Mouse (Mus musculus) cerebellum, postnatal 36 days (tissue): Measurements from ENCODE around the gene Prcd.
"Not testable (repeated sequence)": the region's sequence is repeated elsewhere in the genome, so short reads cannot be mapped to it uniquely, and the experiment has no call there.

Experiments used
- DNase-seq, 2 experiments: peaks; one replicate each; pipeline ENCODE4 v3.0.0; 2021 to 2022; ENCODE audit warnings: mixed read lengths in 2 of 2

Gene Prcd

DNA sequence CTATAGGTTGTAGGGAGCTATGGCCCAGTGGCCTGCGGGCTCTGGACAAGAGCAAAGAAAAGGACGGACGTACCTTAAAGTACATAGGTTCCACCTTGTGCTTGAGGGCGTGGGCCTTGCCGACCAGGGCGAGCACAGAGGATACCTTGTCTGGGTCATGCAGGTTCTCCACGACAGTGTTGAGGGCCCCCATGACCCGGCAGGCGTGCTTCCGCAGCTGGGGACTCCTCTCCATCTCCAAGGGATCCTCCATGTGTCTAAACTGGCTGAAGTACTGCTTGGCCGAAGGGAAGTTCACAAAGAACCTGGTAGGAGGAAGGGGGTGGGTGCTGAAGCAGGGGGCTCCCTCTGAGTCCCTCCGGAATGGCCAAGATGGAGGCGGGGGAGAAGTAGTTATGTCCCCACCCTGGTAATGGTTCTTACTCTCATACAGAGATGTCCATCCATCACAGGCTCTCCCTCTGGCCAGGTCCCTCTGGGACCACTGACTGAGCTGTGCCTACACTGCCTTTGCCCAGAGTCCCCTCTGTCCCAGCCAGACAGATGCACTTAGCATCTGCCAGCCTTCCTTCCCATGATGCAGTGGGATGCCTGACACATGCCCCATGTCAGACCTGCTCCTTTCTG, 3.5 kb upstream of the Prcd start:
- DNase-seq: no peak

DNA sequence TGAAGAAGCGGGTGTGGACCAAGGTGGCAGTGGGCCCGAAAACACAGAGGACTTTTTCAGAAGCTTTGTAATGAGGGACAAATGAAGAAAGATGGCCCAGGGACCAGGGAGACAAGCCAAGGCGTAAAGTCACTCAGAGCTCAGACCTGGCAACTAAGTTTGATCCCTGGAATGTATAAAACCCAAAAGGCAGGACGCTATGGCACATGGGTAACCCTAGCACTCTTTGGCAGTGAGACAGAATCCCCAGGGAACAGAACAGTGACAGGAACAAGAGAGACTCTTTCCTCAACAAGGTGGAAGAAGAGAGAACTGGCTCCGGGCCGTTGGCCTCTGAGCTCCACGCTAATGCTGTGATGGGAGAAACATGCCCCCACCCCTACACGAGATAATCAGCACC, 2.5 kb upstream of the Prcd start:
- no peak for DNase-seq

DNA sequence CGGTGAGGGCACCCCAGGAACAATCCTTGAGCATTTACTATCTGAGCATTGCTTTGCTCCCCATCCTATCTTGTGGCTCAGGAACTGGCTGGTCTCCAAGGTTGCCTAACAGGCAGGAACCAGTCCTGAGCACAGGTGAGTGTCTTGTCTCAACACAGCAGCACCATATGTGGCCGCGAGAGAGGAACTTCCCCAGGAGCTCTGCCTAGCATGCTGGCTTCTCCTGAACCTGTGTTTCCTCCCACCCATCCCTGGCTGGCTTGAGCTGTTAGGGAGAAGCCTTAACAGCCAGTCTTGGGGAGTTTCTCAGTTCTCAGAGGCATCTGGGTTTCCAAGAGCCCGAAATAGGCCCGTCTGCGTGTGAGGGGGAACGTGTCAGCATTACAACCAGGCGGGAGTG, 2.0 kb upstream of the Prcd start:
- DNase-seq: no peak

DNA sequence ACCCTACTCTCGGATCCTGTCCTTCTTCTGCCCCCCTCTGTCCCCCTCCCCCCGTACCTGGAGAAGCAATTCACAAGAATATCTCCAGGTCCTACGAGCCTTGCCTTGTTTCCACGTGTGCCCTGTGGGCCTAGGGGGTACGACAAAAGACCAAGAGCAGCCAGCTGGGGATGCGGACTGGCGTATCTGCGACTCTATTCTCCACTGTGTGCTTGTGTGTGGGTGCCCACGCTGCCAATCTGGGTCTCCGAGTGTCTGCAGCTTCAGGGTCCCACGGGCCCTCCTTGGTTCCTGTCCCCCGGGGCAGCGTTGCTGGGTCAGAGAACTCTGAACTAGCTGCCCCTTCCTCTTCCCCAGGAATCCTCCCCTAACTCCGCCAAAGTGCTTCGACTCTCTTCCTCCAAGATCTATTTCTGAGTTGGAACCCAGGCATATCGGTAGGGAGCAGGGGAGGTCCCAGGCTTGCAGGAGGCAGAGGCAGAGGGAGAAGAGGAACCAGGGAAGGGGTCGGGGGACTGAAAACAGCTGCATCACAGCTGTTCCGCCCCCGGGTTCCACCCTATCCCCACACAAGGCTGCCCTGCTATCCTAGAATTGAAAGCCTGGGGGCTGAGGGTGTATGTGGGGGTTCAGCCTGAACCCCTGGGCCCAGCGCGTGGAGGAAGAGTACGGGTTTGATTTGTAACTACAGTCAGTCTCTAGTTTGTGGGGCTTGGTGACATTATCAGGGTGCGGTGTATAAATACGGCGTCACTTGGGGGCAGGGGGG, 820 bp upstream of the Prcd start:
- no peak for DNase-seq

DNA sequence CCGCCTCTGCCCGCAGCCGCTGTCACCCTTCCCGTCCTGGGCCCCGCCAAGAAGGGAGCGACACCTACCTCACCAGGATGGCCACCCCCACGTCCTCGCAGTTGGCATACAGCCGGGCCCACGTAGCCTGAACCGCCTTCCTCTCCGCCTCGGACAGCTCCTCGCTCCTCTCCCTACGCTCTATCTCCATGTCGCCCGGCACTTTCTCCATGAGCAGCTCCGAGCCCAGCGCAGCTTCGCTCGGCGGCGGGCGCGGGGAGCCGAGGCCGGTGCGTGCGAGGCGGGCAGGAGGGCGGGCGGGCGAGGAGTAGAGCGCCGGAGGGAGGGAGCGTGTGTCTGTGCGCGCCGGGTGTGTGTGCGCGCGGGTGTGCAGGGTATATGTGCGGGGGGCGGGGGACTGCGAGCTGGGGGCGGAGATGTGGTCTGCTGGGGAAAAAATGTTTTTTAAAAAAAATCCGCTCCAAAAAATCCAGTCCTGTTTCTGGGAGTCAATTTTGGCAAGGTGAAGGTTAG, 431 bp downstream of the Prcd start:
- DNase-seq: peak; percentile 73 to 77

DNA sequence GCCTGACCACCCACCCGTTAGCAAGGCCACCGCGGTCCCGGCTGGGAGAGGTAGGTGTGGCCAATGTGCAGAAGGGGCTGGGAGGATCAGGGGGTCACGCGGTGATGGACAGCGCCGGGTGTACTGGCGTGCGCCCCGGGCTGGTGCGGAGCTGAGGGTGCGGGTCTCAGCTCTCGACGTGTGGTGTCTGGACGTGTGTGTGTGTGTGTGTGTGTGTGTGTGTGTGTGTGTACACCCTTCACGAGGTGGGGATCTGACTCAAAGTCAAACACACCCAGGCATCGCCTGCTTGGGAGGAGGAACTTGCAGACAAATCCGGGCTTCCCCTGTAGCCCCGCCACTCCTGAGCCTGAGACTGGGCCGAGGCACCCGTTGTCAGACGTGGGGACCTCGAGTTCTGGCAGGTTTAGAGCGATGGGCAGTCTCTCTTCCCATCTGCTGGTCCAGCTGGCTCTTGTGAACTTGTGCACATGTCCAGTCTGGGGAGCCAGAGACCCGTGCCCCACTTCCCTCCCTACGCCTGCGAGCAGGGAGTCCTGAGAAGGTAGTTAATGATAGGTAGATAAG, 1.0 kb downstream of the Prcd start, which contains the start of gene Cygb:
TSS of gene Cygb (minus strand) at position 59 of the 567 bp plus-strand sequence.
- DNase-seq: peak; percentile 82 to 83

DNA sequence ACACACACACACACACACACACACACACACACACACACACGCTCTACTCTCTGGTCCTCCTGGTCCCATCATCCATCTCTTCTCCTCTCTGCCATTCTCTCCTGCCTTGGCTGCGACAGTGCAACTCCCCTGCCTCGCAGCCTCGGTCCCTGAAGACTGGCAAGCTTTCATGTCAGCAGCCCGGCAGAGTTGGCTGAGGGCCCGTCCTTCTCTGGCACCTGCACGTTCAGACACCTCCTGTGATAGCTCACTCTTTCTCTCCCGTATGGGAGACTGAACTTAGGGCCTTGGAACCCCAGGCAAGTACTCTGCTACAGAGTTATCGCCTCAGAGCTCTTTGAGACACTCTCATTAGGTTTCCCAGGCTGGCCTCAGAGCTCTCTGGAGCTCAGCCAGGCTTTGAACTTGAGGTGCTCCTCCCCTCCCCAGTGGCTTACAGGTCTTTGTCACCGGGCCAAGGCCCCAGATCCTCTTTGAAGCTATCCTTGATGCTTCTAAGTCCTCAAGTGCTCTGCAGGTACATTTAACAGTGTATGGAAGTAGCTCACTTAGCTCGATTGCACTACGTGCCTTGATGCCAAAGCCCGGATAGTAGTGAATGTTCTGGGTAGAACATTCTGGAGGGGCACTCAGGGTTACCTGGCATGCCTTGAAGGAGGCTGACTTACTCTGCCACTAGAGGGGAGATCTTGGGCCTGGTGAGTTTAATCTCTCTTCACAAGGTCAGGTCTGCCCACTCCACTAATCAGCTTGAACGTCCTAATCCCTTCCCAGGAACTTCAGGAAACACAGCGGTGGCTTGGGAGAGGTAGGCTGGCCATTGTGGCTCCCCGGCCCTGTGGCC, 3.2 kb downstream of the Prcd start:
- peak; percentile 85 for DNase-seq

DNA sequence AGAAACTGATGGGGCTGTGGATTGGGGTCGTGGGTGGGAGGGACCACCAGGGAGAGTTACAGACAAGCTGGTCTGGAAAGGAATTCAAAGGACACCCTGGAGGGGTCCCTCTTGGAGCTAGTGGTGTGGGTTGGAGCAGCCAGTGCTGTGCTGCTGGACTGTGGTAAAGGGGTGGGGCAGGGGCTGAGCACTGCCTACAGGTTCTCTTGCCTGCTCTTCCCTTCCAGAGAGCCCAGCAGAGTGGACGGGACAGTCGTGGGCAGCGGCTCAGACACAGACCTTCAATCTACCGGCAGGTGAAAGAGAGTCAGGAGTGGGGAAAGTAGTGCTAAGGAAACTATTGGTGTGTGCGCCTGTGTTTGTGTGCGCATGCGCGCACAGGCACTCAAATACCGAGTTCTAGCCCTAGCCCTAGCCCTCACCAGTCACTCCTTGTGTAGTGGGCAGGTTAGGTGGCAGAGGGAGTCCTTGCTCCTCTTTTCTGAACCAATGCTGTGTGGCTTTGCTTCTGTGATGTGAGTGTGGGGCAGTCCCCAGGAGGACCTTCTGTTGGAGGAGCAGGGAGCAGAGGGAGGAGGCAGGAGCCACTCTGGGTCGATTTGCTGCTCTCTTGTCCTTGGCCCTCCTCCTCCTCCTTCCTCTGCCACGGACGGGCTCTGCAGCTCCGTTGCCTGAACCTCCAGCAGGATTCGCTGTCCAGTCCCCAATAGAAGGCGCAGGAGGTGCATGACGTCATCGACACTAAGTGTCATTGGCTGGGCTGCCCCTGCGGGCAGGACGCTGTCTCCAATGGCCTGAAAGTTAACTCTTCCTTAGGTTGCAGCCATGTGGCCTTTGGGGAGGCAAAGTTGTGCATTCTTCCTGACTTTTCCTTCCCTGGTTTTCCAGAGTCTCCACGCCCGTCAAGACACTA, 4.2 kb downstream of the Prcd start:
- DNase-seq: peak; percentile 91 to 93

DNA sequence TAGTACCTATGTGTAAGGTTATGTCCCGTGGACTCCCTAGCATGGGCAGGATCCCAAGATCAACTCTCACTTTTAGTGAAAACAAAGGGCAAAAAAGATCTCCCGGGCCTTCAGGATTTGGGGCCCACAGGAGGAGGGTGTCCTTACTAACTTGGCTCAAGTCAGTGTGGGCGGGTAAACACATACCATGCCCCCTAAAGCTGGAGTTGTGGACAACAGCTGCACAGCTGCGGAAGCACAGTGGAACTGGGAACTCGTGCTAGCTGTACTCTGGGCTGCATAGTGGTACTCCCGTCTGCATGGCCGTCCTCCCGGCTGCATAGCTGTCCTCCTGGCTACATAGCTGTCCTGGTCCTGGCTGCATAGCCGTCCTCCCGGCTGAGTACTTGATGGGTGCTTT, 4.9 kb downstream of the Prcd start:
- DNase-seq: no peak

DNA sequence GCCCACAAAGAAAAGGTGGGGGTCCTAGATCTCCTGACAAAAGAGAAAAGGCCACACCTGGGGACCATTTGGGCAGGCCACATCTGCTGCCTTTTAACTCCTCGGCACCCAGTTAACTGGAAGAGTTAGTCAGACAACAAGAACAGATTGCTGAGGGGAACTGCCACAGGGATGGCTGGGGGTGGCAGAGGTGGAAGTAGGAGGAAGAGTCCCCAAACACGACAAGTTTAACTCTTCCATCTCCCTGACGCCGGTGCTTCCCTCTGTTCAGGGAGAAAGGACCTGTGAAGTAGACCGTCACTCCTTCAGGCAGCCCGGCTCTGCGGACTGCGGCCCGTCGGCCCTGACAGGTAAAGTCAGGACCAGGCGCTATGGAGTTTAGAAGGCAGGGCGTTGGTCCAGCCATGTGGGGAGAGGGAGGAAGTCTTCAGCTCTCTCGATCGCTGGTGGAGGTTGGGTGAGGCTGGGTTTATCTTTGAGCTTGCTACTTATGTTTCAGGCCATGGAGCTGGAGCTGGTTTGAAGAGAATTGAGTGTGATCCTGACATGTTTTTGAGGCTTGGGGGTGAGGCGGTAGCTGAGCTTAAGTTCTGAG, 5.8 kb downstream of the Prcd start:
- no peak for DNase-seq

DNA sequence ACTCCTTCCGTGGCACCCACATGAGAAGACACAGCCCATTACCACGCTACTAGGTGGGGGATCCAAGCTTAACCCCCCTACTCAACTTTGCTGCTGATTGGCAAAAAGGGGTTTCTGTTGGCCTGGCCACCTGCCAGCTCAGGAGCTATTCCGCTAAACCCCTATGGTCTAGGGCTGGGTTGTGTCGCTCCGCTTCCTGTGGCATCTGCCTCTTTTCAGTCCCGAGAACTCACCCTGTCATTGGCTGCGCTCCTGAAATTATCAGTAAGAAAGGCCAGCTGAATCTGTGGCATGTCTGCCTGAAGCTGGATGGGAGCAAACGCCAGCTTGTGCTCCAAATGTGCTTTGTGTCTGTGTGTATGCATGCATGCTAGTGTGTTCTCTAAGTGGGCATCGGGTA, 6.8 kb downstream of the Prcd start:
- DNase-seq: peak in 1 of 2 experiments; percentile 27

DNA sequence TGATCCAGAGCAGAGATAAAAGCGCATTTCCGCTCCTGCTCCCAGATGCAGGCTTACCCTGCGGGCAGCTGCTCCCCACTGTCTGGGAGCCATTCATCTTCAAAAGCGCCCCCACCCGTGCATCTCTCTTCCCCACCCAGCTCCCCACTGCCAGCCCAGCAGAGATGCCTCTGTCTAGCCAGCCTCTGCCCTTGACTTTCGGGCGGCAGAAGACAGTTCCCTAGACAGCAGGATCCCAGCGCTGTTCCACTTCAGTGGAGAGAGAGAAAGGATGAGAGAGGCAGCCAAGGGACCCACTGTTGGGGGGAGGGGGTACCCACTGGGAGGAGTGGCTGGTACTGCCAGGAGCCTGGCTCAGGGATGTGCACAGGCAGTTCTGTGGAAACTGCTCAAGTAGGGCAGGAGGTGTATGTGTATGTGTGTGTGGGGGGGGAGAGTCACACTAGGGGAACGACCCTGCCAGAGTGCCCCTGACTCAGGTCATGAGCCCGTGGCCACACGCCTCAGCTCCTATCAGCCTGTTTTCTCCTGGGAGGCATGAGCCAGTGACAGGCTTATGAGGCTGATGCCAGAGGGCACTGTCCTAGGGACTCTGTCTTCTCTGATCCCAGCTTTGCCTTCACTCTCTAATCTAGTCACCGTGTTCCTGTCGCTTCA, 8.1 kb downstream of the Prcd start:
- DNase-seq: peak in 1 of 2 experiments; percentile 26

DNA sequence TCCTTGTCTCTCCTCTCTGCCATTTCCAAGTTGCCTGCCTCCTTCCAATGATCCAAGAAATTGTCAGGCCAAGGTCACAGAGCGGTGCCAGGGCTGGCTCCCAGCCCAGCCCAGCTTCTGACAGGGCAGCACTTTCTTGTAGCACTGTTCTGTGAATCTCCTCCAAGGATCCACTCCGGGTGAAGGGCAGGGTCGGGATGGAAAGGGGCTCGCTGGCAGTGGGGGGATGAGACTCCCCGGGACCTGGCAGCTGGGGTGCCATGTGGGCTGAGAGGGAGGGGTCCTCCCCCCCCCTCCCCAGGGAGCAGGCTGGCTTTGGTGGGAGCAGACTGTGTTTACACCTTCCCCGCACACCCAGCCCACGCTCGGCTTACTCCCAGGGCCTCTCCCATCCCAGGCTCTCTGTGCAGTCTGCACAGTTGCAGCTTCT, 8.6 kb downstream of the Prcd start:
- peak; percentile 58 to 61 for DNase-seq

DNA sequence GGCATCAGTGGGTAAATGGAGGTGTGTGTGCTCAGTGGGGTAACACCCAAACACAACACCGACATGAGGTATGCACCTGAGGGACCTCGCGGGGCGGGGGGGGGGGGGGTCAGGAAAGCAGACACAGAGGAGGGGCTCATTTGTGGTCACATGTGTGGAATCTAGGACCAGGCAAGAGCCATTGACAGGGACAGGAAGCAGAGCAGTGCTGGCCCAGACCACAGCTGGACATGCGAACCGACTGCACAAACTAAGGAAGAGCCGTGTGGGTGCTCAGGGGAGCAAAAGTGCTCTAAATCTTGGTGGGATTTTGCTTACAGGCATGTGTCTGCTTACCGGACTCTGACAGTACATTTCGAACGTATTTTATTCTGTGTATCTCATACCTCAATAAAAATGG, 12.0 kb downstream of the Prcd start:
- DNase-seq: no peak

DNA sequence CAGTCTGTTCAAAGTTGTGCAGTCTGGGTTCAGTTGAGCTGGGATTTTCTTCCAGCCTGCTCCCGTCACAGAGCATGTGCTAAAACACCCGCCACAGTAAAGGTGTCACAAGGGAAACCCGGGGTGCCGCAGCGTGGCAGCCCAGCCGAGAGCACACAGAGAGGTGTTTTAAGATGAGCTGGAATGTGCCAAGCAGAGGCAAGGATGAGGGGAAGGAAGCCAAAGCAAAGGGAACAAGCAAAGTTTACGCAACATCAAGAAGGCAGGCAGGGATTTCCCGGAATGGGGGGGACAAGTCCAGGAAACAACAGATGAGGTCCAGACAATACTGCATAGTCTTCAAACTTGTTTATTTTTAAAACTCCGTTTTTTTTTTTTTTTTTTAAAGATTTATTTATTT, 13.2 kb downstream of the Prcd start:
- no peak for DNase-seq

DNA sequence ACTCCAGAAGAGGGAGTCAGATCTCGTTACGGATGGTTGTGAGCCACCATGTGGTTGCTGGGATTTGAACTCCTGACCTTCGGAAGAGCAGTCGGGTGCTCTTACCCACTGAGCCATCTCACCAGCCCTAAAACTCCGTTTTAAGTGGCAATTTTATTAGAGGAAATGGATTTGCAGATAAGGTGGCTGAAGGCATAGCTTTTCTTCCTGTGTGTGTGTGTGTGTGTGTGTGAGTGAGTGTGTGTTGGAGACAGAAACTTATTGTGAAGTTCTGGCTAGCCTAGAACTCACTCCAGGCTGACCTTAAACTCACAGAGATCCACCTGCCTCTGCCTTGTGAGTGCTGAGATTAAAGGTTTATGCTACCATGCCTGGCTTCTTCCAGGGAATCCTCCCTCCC, 13.7 kb downstream of the Prcd start:
- not testable (repeated sequence) for DNase-seq

DNA sequence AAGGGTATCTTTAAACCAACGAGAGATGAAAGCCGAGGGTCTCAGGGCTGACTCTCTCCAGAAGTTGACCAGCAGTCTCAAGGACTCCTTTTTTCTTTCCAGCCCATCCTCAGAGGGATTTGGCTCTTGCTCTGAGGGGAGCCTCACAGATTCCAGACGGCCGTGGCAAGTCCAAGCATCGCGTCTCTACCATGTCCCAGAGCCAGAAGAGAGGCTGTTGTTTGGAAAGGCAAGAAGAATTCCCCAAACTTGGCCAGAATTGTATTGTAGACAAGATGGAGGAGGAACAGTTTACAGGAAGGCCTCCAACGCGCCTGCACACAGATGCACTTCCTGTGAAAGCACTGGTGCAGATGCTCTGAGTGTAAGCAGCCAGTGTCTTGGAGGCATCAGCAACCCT, 14.6 kb downstream of the Prcd start:
- no peak for DNase-seq

DNA sequence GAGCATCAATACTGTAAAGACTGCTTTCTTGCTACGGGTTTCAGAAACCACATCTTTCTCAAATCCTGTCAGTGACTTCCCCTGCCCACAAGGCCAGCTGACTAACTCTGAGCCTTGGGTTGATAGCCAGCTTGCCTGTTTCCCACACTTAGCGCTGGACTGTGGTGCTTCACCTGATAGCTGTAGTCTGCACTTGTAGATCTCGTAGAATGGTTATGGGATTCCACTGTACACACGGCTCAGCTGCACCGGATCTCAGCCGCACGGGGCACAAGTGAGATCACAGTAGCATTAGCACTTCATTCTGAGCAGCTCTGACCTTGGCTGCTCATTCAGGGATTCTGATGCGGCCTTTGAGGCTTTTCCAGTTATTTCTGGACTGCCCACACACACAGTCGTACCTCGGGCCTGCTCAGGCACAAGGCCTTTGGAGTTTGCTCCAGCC, 15.1 kb downstream of the Prcd start:
- DNase-seq: no peak

DNA sequence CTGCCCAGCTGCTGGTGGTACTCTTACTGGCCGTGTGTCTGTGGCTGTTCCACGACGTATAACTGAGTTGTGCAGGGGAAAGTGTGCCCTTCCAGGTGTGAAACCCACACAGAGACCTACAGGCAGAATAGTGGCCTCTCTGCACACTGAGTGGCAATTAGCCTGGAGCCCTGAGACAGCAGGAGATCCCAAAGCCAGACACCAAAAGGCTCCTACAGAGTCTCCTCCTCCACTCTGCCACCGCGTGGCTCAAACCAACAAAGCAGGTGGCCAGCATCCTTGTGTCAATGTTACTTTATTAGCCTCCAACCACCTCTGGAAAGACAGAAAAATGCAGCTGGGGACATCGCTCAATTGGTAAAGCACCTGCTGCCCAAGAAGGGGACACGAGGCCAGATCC, 15.5 kb downstream of the Prcd start:
- no peak for DNase-seq

DNA sequence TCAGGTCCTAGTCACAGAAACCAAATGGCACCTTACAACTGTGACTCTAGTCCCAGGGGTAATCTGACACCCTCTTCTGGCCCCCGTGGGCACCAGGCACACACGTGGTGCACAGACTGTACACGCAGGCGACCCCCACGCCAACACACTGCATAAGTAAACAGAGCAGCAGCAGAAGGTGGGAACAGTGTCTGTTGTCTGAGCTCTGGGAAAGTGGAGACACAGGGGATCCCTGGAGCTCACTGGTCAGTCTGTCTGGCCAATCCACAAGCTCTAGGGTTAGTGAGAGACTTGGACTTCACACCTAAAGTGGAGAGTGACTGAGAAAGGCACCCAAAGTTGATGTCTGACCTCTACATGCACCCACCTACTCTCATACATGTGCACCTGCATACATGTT, 16.0 kb downstream of the Prcd start:
- no peak for DNase-seq
